Mouse (Mus musculus) kidney, postnatal 4 days (tissue): ENCODE data around the gene Mad2l1.
A peak's percentile ranks its signal among the peaks of the same experiment; 100 is the strongest.

Experiments
- DNase-seq, 2 experiments: peaks; one replicate each; pipeline ENCODE4 v3.0.0; 2021; ENCODE audit warnings: mixed read lengths in 2 of 2

Gene Mad2l1

GRCm38 (mm10) chr6:66535028-66535862 is at the start of gene Mad2l1:
Gene Mad2l1, plus strand, starts transcription at chr6:66535390.
- DNase-seq: peak; percentile 98 to 99

- DNase-seq: no peak
Measured at GRCm38 (mm10) chr6:66493685-66494084, 41.5 kb upstream of the Mad2l1 start.

DNA sequence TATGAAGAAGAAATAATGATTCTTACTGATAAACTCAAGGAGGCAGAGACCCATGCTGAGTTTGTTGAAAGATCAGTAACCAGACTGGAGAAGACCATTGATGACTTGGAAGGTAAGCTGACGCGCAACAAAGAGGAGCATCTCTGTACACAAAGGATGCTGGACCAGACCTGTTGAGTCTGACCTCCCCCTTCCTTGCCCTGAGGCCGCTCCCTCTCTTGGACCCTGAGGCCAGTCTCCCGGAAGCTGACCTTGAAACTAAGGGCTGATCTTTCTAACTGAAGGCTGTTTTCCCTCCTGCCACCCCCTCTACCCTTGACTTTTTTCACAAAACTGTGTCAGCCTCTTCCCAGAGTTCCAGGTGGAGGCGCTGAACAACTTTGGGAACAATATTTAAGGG is 18.8 kb upstream of the Mad2l1 start:
- DNase-seq: no peak

DNA sequence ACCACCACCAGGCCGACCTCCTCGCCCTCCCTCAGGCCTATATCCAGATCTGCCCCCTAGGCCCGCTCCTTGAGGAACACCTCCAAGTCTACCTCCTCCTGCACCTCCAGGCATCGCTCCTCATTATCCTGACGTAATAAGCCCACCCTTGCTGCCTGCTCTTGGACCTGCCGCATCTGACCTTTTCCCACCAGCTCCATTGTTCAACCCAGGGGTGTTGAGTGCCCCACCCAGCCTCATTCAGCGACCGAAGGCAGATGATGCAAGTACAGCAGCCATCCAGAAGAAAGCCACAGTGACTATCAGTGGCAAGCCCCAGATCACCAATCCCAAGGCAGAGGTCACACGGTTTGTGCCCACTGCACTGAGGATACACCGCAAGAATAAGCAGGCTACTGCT is 6.8 kb upstream of the Mad2l1 start:
- DNase-seq: no peak

- DNase-seq: no peak
Measured at GRCm38 (mm10) chr6:66533241-66533640, 1.9 kb upstream of the Mad2l1 start.

DNA sequence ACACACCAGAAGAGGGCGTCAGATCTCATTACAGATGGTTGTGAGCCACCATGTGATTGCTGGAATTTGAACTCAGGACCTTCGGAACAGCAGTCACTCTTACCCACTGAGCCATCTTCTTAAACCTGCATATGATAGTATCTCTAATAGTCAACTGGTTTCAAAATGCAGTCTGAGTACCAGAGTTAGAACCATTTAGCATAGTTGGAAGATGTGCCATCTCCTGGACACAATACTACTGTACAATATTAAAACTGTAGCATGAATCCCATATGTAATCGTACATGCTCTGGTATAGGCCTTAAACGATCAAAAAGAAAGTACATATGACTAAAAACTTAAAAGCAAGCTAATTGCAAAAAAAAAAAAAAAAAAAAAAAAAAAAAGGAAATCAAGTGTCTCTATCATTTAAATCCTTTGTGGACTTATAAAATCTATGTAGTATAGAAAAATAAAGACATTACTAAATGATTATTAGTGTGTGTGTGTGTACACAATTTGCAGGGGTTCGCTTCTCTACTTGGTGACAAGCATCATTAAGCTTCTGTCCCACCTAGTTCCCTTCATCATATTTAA is 736 bp upstream of the Mad2l1 start:
- no peak for DNase-seq

DNA sequence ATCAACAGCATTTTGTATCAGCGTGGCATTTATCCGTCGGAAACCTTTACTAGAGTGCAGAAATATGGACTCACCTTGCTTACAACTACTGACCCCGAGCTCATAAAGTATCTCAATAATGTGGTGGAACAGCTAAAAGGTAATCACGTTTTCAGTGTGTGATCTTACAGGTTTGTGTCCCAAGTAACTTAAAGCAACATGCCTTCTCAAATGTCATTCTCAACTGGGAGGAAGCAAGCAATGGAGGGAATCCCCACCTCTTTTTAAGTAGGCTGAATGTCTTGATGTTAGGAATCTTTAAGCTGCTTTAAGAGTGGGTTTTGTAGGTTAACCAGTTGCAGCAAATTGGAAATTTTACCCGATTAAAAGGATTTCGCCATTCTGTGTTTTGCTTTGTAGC is 776 bp downstream of the Mad2l1 start:
- no peak for DNase-seq

DNA sequence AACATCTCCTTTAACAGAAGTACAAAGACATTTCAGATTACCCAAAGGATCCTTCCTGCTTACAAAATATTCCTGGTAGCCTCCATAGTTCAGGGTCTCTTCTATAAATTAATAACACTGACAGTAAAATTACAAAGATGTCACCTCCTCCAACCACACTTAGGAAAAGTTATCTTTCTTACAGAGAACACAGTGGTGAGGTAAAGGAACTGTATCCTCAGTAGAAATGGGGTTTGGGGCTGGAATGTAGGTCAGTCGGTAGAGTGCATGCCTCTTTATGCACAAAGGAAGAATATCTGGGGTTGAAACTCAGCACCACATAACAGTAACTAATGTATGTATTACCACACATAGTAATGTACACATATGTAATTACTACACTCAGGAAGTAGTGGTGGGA is 24.8 kb downstream of the Mad2l1 start, which contains the start of gene Vmn1r32:
Gene Vmn1r32 (minus strand): TSS at position 101 of the 400 bp plus-strand sequence.
- no peak for DNase-seq

DNA sequence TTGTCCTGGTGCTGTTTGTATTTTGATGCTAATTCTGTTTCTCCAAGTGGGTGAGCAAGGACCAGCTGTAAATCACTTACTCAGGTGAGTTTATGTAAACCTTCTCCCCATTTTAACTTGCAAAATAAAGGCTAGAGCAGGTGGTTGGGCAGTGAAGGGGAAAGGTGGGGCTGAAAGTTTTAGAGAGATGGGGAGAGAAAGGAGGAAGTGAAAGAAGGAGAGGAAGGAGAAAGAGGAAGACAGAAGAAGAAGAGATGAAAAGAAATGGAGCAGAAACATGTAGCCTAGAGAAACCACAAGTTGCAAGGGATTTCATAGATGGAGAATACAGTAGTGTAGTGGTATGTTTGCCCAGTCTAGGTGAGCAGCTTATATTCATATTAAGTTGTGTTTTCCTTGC is 60.6 kb downstream of the Mad2l1 start:
- no peak for DNase-seq
